Mouse (Mus musculus): ENCODE measurements around the gene Zeb2.
A peak's percentile ranks its signal among the peaks of the same experiment; 100 is the strongest.

The Zeb2 gene

GRCm38 (mm10) chr2:45096638-45097247, 20.5 kb downstream of the Zeb2 start:
- DNase-seq, result peak; percentile 89

- peak; percentile 84 for DNase-seq
Measured at GRCm38 (mm10) chr2:45095825-45096224, 21.4 kb downstream of the Zeb2 start.

GRCm38 (mm10) chr2:45094371-45094967, 22.7 kb downstream of the Zeb2 start:
- peak; percentile 80 for DNase-seq

- DNase-seq, result peak; percentile 82
Measured at GRCm38 (mm10) chr2:45093479-45093878, 23.7 kb downstream of the Zeb2 start.

DNA sequence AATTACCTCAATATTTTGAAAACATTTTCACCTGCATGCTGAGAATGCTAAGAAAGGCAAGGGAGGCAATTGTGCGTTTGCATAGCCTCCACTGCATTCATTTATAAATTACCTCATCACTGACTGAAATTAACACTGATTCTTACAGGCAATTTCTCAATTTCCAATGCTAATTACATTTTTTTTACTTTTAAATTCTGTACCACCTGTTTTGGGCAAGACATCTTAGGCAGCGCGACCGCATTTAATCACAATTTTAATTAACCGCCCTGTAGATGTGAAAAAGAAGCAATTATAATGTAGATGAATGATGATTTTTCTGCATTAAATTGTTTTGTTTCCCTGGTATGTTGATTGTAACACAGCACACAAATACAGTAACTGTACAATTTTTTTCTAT, 24.5 kb downstream of the Zeb2 start:
- no peak for DNase-seq

DNA sequence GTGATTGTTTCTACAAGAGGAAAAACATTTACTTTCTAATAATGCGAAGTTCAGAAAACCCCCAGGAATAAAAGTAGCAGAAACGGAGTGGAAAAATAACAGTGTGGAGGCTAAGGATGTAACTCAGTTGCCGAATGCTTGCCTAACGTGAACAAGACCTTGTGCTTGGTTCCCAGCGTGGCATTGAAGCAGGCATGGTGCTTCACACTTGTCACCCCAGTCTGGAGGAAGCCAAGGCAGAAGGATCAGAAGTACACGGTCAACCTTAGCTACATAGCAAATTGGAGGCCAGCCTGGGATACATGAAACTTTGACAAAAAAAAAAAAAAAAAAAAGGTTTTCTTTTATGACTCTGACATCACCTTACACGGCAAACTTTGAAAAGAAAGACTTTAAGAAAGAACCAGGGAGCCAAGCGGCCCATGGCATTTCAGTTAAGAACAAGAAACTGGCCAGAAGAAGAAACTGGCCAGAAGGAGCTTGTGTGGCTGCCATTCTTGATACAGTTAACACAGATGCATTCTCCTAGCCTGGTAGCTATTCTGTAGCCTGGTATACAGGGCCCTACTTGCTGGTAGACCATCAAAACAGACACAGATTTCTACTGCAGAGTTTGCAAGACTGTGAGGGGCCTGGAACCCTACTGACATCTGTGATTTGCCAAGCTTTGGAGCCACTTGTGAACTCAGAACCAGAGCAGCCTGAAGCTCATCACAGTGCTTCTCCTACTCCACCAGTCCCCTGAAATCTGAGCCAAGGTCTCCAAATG, 26.5 kb downstream of the Zeb2 start:
- DNase-seq, result peak; percentile 88

- DNase-seq, result peak; percentile 83
Measured at GRCm38 (mm10) chr2:45089251-45089530, 28.0 kb downstream of the Zeb2 start.

DNA sequence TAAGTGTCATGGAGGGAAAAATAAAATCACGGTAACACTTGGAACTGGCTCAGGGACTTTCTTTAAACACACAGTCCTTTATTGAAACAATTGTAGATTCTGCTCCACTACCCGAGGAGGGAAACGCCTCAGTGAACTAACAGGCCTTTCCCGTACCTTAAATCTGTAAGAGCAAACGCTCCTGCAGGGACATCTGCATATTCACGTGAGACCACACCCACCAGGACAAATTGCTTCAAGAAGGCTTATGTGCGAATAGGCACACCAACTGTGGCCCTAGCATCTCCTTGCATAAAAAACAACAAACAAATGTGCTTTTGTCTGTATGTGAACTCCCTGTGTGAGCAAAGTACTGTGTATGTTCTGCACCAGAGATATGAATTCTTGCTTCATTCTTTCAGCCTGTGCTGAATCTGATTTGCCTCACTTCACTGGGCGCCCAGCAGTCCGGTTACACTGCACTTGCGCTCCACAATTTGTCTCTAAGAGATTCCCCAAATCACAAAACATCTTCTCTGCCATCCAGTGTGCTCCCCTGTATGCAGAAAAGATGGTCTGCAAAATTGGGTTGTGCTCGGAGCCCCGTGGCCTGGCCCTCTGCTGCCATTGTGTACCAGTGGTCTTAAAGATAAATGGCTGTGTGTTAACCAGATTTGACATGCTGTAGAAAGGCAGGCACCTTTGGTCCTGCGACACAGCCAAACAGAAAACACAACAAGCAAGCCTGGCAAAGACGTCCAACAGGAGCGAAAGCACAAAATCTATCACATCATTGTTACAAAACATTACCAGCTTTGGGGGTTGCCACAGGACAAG, 28.6 kb downstream of the Zeb2 start:
- peak; percentile 74 for DNase-seq

DNA sequence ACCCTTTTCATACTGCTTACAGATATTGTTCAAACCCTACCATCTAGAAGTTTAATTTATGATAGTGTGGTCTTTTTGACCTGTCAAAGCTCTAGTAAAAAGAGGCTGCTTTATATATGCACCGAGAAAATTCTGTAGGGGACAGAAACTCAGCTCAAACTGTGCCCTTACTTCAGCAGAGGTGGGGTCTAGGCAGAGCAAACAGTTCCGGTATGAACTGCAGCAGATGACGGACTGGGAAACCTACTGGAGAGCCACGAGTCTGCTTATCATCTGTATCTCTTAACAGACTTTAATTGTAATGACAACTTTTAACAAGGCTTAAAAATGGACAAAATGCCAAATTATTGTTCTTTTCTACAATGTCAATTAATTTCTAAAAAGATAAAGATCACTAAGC, 30.0 kb downstream of the Zeb2 start:
- DNase-seq, result peak; percentile 55

GRCm38 (mm10) chr2:45085653-45086052, 31.5 kb downstream of the Zeb2 start:
- DNase-seq, result peak; percentile 83

DNA sequence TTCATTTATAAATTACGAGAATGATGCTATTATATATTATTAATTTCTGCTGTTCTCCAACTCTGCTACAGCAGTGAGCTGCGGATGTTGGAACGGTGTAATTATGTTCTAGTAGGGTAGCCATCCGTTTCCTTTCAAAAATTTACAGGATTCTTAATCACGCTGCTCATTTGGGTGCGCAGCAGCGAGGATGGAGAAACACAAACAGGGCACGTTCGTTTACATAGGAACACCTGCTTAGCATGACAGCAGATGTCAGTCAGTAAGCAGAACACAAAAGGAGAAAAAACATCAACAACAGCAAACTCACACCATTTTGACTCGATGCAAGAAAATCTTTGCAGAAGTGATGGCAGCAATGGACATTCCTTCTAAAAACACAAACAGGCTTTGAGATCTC, 34.2 kb downstream of the Zeb2 start:
- peak; percentile 80 for DNase-seq

DNA sequence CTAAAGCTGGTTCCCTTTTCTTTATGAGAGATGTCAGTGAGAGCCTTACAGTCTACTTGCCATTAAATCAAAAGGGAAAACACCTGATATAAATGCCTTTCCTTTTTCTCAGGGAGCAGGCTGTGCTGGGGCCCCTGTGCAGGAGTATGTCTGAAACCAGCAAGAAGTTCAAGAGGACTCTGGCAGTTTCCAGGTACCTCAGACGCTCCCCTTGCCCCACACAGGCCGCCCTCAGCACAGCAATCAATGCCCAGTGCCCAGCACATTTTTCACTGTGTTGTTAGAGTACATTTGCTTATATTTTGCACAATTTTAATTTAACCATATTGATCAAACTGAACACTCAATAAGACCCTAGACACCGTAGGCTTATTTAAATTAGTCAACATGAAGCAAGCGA, 35.6 kb downstream of the Zeb2 start:
- DNase-seq, result peak; percentile 85

DNA sequence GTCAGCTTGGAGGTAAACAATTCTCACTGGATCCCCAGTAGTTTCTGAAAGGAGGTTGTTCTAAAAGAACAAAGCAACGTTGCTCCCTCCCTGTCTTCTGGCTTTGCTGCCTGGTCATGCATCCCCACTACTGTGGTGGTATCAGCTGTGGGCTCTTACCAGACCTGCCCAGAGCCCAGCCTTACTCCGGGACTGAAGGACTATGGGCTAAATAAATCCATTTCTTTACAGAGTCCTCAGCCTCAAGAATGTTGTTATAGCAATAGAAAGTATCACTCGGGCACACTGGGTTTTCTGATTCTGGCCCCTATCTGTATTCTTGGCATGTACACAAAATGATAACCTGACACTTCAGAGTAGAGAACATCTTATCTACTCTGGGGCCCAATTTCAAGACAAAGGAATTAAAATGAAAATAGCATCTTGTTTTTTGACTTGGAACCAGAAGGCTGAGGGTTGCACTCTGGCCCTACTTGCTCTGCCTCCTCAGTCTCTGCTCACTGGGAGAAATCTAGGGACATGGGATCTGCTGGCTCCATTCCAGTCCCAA, 39.2 kb downstream of the Zeb2 start:
- peak; percentile 85 for DNase-seq

GRCm38 (mm10) chr2:45077383-45077782, 39.8 kb downstream of the Zeb2 start:
- no peak for DNase-seq

DNA sequence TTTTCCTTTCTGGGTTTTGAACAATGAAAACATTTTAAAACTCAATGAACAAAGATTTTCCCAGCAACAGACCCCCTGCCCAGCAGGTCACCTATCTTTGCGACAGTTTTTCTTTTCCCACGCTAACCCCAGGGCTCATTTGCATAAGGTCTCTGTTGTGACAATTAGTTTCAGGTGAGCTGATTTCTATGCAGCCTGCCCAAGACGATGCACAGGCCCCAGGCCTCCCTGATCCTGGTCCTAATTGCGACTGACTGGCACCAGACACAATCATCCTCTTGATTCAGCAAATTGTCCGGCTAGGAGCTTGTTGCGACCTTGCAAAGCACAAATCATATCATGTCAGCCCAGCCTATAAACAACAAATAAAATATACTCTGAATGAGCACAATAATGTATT, 44.2 kb downstream of the Zeb2 start:
- peak; percentile 71 for DNase-seq

GRCm38 (mm10) chr2:45071296-45071695, 45.9 kb downstream of the Zeb2 start:
- peak; percentile 41 for DNase-seq

DNA sequence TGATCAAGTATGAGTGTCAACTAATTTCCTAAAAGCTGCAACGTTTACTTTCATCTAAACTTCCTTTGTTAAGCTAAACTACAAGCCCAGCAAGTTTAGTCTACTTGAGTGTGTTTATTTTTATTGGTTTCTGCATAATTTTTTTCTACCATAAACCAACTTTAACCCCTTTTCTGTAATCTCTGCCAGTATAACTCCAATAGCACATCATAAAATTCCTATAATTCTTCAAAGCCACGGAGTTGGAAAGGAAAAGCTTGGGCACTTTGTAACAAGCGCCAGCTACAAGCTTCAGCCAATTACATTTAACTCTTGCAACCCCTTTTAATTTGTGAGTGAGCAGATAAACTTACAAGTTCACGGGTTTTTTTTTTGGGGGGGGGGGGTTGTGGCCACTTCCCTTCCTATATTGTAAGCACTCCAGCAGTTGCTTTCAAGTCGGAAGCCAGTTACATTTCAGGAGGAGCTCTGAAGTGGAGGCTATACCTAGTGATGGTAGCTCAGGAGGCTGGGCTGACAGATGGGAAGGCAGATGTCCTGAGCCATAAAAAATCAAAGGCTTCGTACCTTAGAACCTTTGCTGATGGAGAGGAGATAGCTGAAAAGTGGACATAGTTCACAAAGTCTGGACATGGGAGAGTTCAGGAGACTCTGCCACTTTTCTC, 46.5 kb downstream of the Zeb2 start:
- peak; percentile 41 for DNase-seq

GRCm38 (mm10) chr2:45068792-45069550, 48.2 kb downstream of the Zeb2 start:
- no peak for DNase-seq

- peak; percentile 85 for DNase-seq
Measured at GRCm38 (mm10) chr2:45067116-45067515, 50.1 kb downstream of the Zeb2 start.

- DNase-seq, result peak; percentile 80
Measured at GRCm38 (mm10) chr2:45063300-45063890, 53.8 kb downstream of the Zeb2 start.

DNA sequence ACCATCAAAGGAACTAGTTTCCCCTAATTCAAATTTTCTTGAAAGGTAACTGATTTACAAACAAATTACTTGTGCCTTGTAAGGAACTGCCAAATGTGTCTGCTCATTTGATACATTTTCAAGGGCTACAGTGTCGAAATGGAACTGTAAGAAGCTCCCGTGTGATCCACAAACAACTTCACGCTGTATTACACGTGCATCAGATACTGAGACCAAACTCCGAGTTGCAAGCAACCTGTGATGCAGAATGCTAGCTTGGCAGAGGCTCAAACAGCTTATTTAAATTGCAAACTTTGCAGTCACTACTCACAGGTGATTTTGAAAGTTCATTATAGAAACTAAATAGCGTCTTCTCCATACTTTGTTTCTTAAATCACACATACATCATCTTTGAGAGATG, 55.1 kb downstream of the Zeb2 start:
- DNase-seq, result peak; percentile 55
